Mouse (Mus musculus) thymus, adult 2 months (tissue): ENCODE measurements at regions not wholly inside any gene's neighbourhood (a gene's known extent, or its start where the extent isn't known, plus 50 kb on each side); places are given as distances from the start of the nearest gene placed in this dataset.

Experiments used
- CTCF ChIP-seq: fragments of 200-500 bp; IDR thresholded peaks from 2 replicates; pipeline ENCODE4 v1.5.1; 2012; ENCODE audit warnings: mild to moderate bottlenecking, control low read depth, low read length, moderate library complexity, borderline replicate concordance; ENCODE audit not compliant: control insufficient read depth, poor library complexity, insufficient read depth; ENCODE audit errors: extremely low read depth
- POLR2A ChIP-seq: fragments of 200-500 bp; IDR thresholded peaks from 2 replicates; pipeline ENCODE4 v1.6.1; 2012; ENCODE audit warnings: mild to moderate bottlenecking, low read length, control low read depth, moderate library complexity; ENCODE audit not compliant: control insufficient read depth, poor library complexity, insufficient read depth; ENCODE audit errors: extremely low read depth

GRCm38 (mm10) chr11:109080847-109081415, 63.2 kb downstream of the E030025P04Rik start:
- TF ChIP-seq CTCF: no peak
- no peak for TF ChIP-seq POLR2A
